Mouse (Mus musculus): ENCODE measurements around the gene Sema6b. TPM values are rescaled to one million over a fixed set of nuclear protein-coding genes. Genes with fewer than 3 reads are reported as not detected.
A peak's percentile ranks its signal among the peaks of the same experiment; 100 is the strongest.
"Not testable (repeated sequence)": the region's sequence is repeated elsewhere in the genome, so short reads cannot be mapped to it uniquely, and the experiment has no call there.

Sema6b gene
- total RNA-seq, 2 experiments from 2014 or later, result 119 to 123 TPM

DNA sequence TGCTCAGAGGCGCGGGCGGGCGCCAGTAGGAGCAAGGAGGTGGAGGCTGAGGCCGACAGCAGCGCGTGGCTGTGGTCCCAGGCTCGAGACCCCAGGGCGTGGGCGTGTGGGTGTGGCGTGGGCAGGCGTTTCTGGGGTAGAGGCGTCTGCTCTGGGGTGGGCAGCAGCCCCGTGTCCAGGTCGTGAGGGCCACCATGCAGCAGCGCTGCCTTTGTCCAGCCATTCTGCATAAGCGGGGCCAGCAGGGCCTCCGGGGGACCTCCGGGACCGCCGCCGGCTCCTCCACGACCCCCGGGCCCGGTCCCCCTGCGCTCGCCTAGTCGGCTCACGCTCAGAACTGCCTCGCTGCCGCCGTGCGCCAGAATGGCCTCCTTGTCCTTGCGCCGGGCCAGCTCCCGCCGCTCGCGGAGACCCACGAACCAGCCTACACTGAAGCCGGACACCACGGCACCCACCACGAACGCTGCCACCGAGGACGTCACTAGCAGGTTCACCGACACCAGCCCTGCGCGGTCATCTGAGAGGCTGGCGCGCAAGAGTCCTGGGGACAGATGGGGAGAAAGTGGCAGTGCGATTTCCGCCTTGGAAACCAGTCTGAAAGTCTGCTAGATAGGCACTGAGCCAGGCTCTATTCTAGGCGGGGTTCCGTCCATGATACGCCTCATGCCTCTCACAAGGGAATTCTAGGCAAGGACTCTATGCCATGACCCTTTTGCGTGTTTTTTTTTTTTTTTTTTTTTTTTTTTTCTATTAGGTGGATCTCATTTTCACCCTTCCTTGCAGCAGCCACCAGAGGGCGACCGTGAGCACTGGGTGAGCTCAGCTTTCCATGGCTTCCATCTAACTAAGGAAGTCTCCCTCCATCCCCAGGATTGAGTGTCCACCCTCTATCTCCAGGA is 15.5 kb downstream of the Sema6b start:
- intact Hi-C loops (cut with DNase I), result no loop called here
- DNase-seq (ENCODE audit: extremely low spot score in 1 of 2, low spot score in 2 of 2), result no peak

- no peak for DNase-seq (ENCODE audit: extremely low spot score in 1 of 2, low spot score in 2 of 2)
- intact Hi-C loops (cut with DNase I), result no loop called here
Measured at GRCm38 (mm10) chr17:56123681-56124340, 16.3 kb downstream of the Sema6b start.

- no peak for DNase-seq (ENCODE audit: extremely low spot score in 1 of 2, low spot score in 2 of 2)
- intact Hi-C loops (cut with DNase I), result no loop called here
Measured at GRCm38 (mm10) chr17:56123161-56123560, 17.0 kb downstream of the Sema6b start.

- DNase-seq (ENCODE audit: extremely low spot score in 1 of 2, low spot score in 2 of 2), result no peak
- intact Hi-C loops (cut with DNase I), result no loop called here
Measured at GRCm38 (mm10) chr17:56121826-56122225, 18.3 kb downstream of the Sema6b start, which contains the start of gene Lrg1. Gene Lrg1, minus strand, starts transcription at chr17:56122001.

DNA sequence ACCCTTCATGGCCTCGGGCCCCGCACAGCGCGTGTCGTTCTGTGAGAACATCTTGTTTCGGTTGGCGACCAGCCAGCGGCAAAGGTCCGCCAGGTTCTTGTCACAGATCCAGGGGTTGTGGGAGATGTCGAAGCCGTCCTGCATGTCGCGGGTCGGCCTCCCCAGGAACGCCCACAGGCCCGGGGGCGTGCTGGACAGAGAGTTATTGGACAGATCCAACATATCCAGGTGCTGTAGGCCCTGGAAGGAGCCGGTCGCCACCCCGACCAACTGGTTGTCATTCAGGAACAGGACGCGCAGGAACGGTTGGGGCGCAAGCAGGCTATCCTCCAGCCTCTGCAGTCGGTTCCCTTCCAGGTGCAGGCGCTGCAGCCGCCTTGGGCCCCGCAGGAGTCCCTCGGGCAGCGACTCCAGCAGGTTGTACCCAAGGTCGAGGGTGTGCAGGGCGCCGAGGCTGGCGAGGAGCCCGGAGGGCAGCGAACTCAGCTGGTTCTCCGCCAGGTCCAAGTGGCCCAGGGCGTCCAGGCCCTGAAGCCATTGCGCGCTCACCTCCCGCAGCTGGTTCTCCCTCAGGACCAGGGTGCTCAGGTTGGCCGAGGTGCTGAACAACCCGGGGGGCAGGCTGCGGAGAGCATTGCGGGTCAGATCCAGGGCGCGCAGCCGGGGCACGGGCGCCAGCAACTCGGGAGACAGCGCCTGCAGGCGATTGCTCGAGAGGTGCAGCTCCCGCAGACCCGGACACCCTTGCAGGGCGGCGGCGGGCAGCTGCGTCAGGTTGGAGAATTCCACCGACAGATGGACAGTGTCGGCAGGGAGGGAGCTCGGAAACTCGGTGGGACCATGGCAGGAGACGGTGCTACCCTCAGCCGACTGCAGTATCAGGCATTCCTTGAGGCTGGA is 19.9 kb downstream of the Sema6b start:
- intact Hi-C loops (cut with DNase I), result no loop called here
- peak in 1 of 2 experiments; percentile 74 for DNase-seq (ENCODE audit: extremely low spot score in 1 of 2, low spot score in 2 of 2)

DNA sequence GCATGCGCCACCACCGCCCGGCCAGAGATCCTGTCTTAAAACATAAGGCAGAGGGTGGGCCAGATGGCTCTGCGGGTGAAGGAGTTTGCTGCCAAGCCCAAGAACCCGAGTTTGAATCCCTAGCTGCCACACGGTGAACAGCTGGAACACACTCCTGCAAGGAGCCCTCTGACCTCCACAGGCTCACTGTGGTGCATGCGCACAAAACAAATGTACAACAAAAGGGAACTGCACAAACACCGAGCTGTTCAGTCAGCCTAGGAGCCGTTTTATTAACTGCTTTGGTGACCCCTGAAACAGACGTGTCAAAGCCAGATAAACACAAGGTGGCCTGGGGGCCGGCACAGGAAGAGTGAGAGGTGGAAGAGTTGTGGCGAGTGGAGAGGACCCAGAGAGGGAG is 20.7 kb downstream of the Sema6b start:
- no peak for DNase-seq (ENCODE audit: extremely low spot score in 1 of 2, low spot score in 2 of 2)
- intact Hi-C loops (cut with DNase I), result no loop called here

GRCm38 (mm10) chr17:56117251-56117710 is 22.9 kb downstream of the Sema6b start, which contains the start of gene Plin5:
Gene Plin5, minus strand, starts transcription at chr17:56117596.
- intact Hi-C loops (cut with DNase I), result no loop called here

DNA sequence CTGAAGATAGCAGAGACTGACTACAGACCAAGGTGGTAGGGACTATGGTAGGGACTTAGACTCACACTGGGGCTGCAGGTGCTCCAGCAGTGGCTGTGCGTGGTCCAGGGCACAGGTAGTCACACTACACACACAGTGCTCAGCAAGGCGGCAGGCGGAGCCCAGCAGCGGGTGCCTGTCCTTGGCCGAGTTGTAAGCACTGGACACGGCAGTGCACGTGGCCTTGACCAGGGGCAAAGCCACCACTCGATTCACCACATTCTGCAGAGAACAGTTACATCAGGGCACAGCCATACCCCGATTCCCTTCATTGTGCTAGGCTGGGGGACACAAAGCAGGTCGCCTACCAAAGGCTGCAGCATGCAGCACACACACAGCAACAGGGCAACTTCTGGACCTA is 23.9 kb downstream of the Sema6b start:
- no peak for DNase-seq (ENCODE audit: extremely low spot score in 1 of 2, low spot score in 2 of 2)
- intact Hi-C loops (cut with DNase I), result no loop called here

More at GRCm38 (mm10) chr17:56117251-56117710, 22.9 kb downstream of the Sema6b start, which contains the start of gene Plin5:
- peak in 1 of 2 experiments; percentile 81 for DNase-seq (ENCODE audit: extremely low spot score in 1 of 2, low spot score in 2 of 2)

DNA sequence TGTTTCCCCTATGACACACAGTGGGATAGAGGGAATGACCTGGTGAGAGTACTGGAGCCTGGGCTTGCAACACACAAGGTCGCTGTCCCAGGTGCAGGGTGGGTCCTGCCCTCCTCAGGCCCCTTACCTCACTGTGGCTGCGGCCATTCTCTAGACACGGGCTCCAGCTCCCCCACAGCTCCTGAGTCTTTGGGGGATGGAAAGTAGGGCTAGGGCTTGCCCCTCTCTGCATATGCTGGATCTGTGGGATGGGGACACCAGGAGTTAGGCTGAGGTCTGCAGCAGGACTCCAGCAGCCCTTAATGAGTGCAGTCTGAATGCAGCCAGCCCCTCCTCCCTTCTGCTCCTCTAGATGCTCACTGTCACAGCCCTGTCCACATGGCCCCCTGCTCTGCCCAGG is 27.4 kb downstream of the Sema6b start:
- intact Hi-C loops (cut with DNase I), result no loop called here
- DNase-seq (ENCODE audit: extremely low spot score in 1 of 2, low spot score in 2 of 2), result no peak

GRCm38 (mm10) chr17:56111864-56112263 is 28.3 kb downstream of the Sema6b start:
- intact Hi-C loops (cut with DNase I), result no loop called here
- peak in 1 of 2 experiments; percentile 73 for DNase-seq (ENCODE audit: extremely low spot score in 1 of 2, low spot score in 2 of 2)

- intact Hi-C loops (cut with DNase I), result no loop called here
- DNase-seq (ENCODE audit: extremely low spot score in 1 of 2, low spot score in 2 of 2), result no peak
Measured at GRCm38 (mm10) chr17:56111021-56111420, 29.1 kb downstream of the Sema6b start.

GRCm38 (mm10) chr17:56110571-56110970 is 29.6 kb downstream of the Sema6b start:
- DNase-seq (ENCODE audit: extremely low spot score in 1 of 2, low spot score in 2 of 2), result no peak
- intact Hi-C loops (cut with DNase I), result no loop called here

- intact Hi-C loops (cut with DNase I), result no loop called here
- no peak for DNase-seq (ENCODE audit: extremely low spot score in 1 of 2, low spot score in 2 of 2)
Measured at GRCm38 (mm10) chr17:56109219-56110051, 30.7 kb downstream of the Sema6b start, which contains the start of gene Plin4. Gene Plin4, minus strand, starts transcription at chr17:56109803.

- intact Hi-C loops (cut with DNase I), result no loop called here
- no peak for DNase-seq (ENCODE audit: extremely low spot score in 1 of 2, low spot score in 2 of 2)
Measured at GRCm38 (mm10) chr17:56108334-56109044, 31.7 kb downstream of the Sema6b start.

DNA sequence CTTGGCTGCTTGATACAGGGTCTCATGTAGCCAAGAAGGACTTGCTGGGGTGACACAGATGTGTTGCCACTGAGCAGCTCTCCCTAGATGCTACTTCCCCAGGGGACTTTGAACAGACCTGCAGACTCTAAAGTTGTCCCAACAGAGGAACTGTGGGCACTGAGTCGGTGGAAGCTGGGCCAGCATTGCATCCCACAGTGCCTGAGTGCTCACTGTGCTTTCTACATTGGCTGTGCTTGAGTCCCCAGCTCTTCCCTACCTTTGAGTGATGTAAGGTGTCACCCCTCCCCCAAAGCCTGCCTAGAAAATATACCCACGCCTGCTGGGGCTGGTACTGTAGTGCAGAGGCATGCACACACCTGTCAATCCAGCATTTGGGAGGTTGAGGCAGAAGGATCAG is 32.4 kb downstream of the Sema6b start:
- intact Hi-C loops (cut with DNase I), result no loop called here
- DNase-seq (ENCODE audit: extremely low spot score in 1 of 2, low spot score in 2 of 2), result no peak

- DNase-seq (ENCODE audit: extremely low spot score in 1 of 2, low spot score in 2 of 2), result no peak
- intact Hi-C loops (cut with DNase I), result no loop called here
Measured at GRCm38 (mm10) chr17:56106981-56107380, 33.2 kb downstream of the Sema6b start.

- DNase-seq (ENCODE audit: extremely low spot score in 1 of 2, low spot score in 2 of 2); intact Hi-C loops (cut with DNase I): not testable (repeated sequence)
Measured at GRCm38 (mm10) chr17:56106436-56106835, 33.7 kb downstream of the Sema6b start.

Data from left cerebral cortex, postnatal 10 days (tissue).